Mouse (Mus musculus): ENCODE measurements around the gene Serpinb11. TPM values are rescaled to one million over a fixed set of nuclear protein-coding genes. Genes with fewer than 3 reads are reported as not detected.

Gene Serpinb11
- total RNA-seq, 2 experiments from 2014 or later, result not detected

Other genes with a start within 250 kb of the Serpinb11 start
- gene Serpinb3b, start 82.8 kb upstream of the Serpinb11 start, total RNA-seq (2021), result not detected
- gene Serpinb3c, start 82.8 kb upstream of the Serpinb11 start, total RNA-seq (2021), result not detected
- not detected for gene Serpinb7, start 38.5 kb downstream of the Serpinb11 start, total RNA-seq (2021)
- not detected for gene Serpinb2, start 150.2 kb downstream of the Serpinb11 start, total RNA-seq (2021)
- 10 to 100 TPM; 12.8 to 15.5 TPM for gene Serpinb8, start 228.8 kb downstream of the Serpinb11 start, total RNA-seq (2021)

Data from left cerebral cortex, postnatal 36 days (tissue).